Mouse (Mus musculus) stomach, postnatal 0 days (tissue): ENCODE data around the gene Gm10354.
"Not testable (repeated sequence)": the region's sequence is repeated elsewhere in the genome, so short reads cannot be mapped to it uniquely, and the experiment has no call there.

Source experiments
- CTCF ChIP-seq: IDR thresholded peaks from 2 replicates; pipeline ENCODE4 v1.5.1; 2016; ENCODE audit warnings: antibody characterized with exemption, low read depth, mild to moderate bottlenecking, moderate library complexity
- EP300 ChIP-seq: optimal IDR thresholded peaks from 2 replicates; pipeline ENCODE3; 2016; ENCODE audit warnings: antibody characterized with exemption

DNA sequence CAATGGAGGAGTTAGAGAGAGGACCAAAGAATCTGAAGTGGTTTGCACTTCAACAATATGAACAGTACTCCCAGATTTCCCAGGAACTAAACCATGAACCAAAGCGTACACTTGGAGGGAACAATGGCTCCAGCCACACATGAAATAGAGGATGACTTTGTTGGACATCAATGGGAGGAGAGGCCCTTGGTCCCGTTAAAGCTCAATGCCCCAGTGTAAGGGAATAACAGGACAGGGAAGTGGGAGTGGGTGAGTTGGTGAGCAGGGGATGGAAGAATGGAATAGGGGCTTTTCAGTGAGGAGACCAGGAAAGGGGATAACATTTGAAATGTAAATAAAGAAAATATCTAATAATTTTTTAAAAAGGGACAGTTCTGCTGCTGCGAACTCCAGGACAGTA, 5.9 kb downstream of the Gm10354 start:
- not testable (repeated sequence) for TF ChIP-seq CTCF, EP300
